Mouse (Mus musculus): Measurements from ENCODE around the gene Gm10401. TPM values are rescaled to one million over a fixed set of nuclear protein-coding genes. Genes with fewer than 3 reads are reported as not detected.

The Gm10401 gene
- total RNA-seq, 2 experiments from 2014 or later = not detected

- DNase-seq = no peak
These were observed 28.5 kb downstream of the Gm10401 start for GRCm38 (mm10) chr5:115069611-115070010.

- no peak for DNase-seq
These were observed 29.2 kb downstream of the Gm10401 start for GRCm38 (mm10) chr5:115068671-115069421.

- no peak for DNase-seq
These were observed 31.9 kb downstream of the Gm10401 start for GRCm38 (mm10) chr5:115066245-115066644.

- DNase-seq = no peak
These were observed 34.7 kb downstream of the Gm10401 start for GRCm38 (mm10) chr5:115063391-115063790.

- no peak for DNase-seq
These were observed 35.5 kb downstream of the Gm10401 start for GRCm38 (mm10) chr5:115062566-115062965.

GRCm38 (mm10) chr5:115060977-115061376, 37.1 kb downstream of the Gm10401 start:
- DNase-seq = no peak

GRCm38 (mm10) chr5:115060067-115060695, 37.9 kb downstream of the Gm10401 start:
- no peak for DNase-seq

- DNase-seq = no peak
These were observed 39.4 kb downstream of the Gm10401 start for GRCm38 (mm10) chr5:115058584-115059297.

- DNase-seq = no peak
These were observed 40.9 kb downstream of the Gm10401 start for GRCm38 (mm10) chr5:115057153-115057552.

- no peak for DNase-seq
These were observed 42.7 kb downstream of the Gm10401 start for GRCm38 (mm10) chr5:115055418-115055817.

GRCm38 (mm10) chr5:115053791-115054396, 44.2 kb downstream of the Gm10401 start:
- DNase-seq = no peak

- DNase-seq = no peak
These were observed 45.5 kb downstream of the Gm10401 start for GRCm38 (mm10) chr5:115052546-115052945.

- DNase-seq = no peak
These were observed 47.3 kb downstream of the Gm10401 start for GRCm38 (mm10) chr5:115050776-115051175.

GRCm38 (mm10) chr5:115049692-115050091, 48.4 kb downstream of the Gm10401 start:
- DNase-seq = no peak

Other genes with a start within 250 kb of the Gm10401 start
- gene 4930519G04Rik, start 244.6 kb downstream of the Gm10401 start, total RNA-seq (2021) = not detected
- gene Gm9936, start 239.6 kb downstream of the Gm10401 start, total RNA-seq (2021) = not detected
- 1 to 10 TPM in 1 of 2 experiments, under 1 TPM in 1; 0.73 to 1.3 TPM for gene Oasl2, start 201.4 kb downstream of the Gm10401 start, total RNA-seq (2021)
- gene Oasl1, start 175.1 kb downstream of the Gm10401 start, total RNA-seq (2021) = not detected
- gene 2210016L21Rik, start 156.1 kb downstream of the Gm10401 start, total RNA-seq (2021) = 10 to 100 TPM; 31.0 to 32.1 TPM
- gene Hnf1a, start 127.2 kb downstream of the Gm10401 start, total RNA-seq (2021) = not detected
- gene Sppl3, start 87.2 kb downstream of the Gm10401 start, total RNA-seq (2021) = 10 to 100 TPM; 39.9 to 44.5 TPM
- gene Acads, start 21.1 kb upstream of the Gm10401 start, total RNA-seq (2021) = 10 to 100 TPM; 53.8 to 67.7 TPM
- 10 to 100 TPM; 13.4 to 18.5 TPM for gene Unc119b, start 36.7 kb upstream of the Gm10401 start, total RNA-seq (2021)
- 100 to 1,000 TPM; 231 to 235 TPM for gene Mlec, start 59.9 kb upstream of the Gm10401 start, total RNA-seq (2021)
- gene Cabp1, start 96.1 kb upstream of the Gm10401 start, total RNA-seq (2021) = 1 to 10 TPM; 2.1 to 4.5 TPM
- gene Pop5, start 137.5 kb upstream of the Gm10401 start, total RNA-seq (2021) = 10 to 100 TPM; 17.7 to 26.2 TPM
- 100 to 1,000 TPM; 220 to 226 TPM for gene Rnf10, start 174.6 kb upstream of the Gm10401 start, total RNA-seq (2021)
- 10 to 100 TPM; 64.5 to 81.1 TPM for gene Coq5, start 181.4 kb upstream of the Gm10401 start, total RNA-seq (2021)
- 100 to 1,000 TPM; 134 to 168 TPM for gene Dynll1, start 202.7 kb upstream of the Gm10401 start, total RNA-seq (2021)
- 10 to 100 TPM; 21.3 to 24.1 TPM for gene Srsf9, start 228.9 kb upstream of the Gm10401 start, total RNA-seq (2021)
- gene Gatc, start 242.9 kb upstream of the Gm10401 start, total RNA-seq (2021) = 10 to 100 TPM; 19.7 to 21.2 TPM
- 10 to 100 TPM; 15.8 to 15.9 TPM for gene Triap1, start 242.9 kb upstream of the Gm10401 start, total RNA-seq (2021)